Mouse (Mus musculus) Patski (cell line): ENCODE data around the gene Rnf5. TPM values are rescaled to one million over a fixed set of nuclear protein-coding genes. Genes with fewer than 3 reads are reported as not detected.

ENCODE experiments used
- ATAC-seq: fragments of 100-300 bp; one replicate; pipeline ENCODE4 v1.8.0; 2021
- CTCF ChIA-PET: fragments of 350-600 bp; sonication (Branson Sonifier 250); formaldehyde crosslinking; loops from one replicate; lab custom pipeline; 2022; ENCODE audit warnings: inconsistent platforms; lab: Charles Lee
- POLR2A ChIA-PET: fragments of 350-600 bp; sonication (Branson Sonifier 250); formaldehyde crosslinking; loops from one replicate; lab custom pipeline; 2022; ENCODE audit warnings: antibody characterized with exemption, inconsistent platforms; lab: Charles Lee
- DNase-seq: peaks from one replicate; pipeline ENCODE4 v3.0.0-alpha.2; 2011; ENCODE audit warnings: low read depth, low spot score
- H3K27me3 ChIP-seq: fragments of 371-371 bp; one replicate; pipeline ENCODE4 v1.5.1; 2021
- CTCF ChIP-seq: fragments of 100-300 bp; IDR thresholded peaks from one replicate; pipeline ENCODE4 v1.5.1; 2021
- in situ Hi-C: fragments of 300-500 bp; cut with MboI; formaldehyde crosslinking; loops from 3 replicates; pipeline ENCODE4 v1.11.1; 2018; ENCODE audit warnings: low pct_unique_long_range_greater_than_20kb, mixed read lengths
- polyA plus RNA-seq: library from polyadenylated mRNA; unstranded; gene quantifications from one replicate; pipeline ENCODE4 v1.2.3, GENCODE M21; 2021

Rnf5 gene
- 69.1 TPM for polyA plus RNA-seq

- H3K27me3 ChIP-seq = no peaks in the 10 kb centered on the region
- ChIA-PET CTCF (interaction anchor here (1.0 to 2.1 kb wide), 4 partner anchors 9 to 26 kb away, joined by 3 to 13 read pairs (median 4); partner anchors contain the start of gene Prrt1), POLR2A (interaction anchor here (2.3 to 5.4 kb wide), 2 partner anchors 10 to 13 kb away, joined by 12 to 28 read pairs; partner anchors contain the start of genes Gpsm3 and Pbx2)
- ATAC-seq (peak; percentile 88), DNase-seq (peak; percentile 100)
- TF ChIP-seq CTCF = no peak
- in situ Hi-C loops = no loop called here
These were observed at the start of gene Rnf5 for GRCm38 (mm10) chr17:34603375-34604060. Gene Rnf5 (minus strand): TSS chr17:34603690.

DNA sequence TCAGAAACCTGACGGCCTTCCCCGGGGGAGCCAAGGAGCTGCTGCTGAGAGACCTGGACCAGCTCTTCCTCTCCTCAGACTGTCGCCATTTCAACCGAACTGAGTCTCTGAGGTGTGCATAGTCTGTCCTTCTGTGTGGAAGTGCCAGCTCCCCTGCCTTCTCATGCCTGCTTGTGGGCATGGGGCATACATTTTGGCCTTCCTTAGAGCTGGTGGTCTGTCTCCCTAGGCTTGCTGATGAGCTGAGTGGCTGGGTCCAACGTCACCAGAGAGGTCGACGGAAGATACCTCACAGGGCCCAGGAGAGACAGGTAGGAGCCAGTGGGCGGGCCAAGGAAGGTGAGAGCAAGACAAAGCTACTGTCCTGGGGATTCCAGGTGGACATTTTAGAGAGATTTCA is 49.5 kb upstream of the Rnf5 start:
- DNase-seq (no peak), ATAC-seq (no peak)
- in situ Hi-C loops = no loop called here
- ChIA-PET POLR2A (no interaction called here), CTCF (interaction anchor here (1.3 to 2.3 kb wide), 3 partner anchors 27 to 59 kb away, joined by 5 to 7 read pairs (median 5); no protein-coding TSS in a partner anchor)
- no peak for TF ChIP-seq CTCF
- H3K27me3 ChIP-seq = no peaks in the 10 kb centered on the region

- TF ChIP-seq CTCF = no peak
- no peak for ATAC-seq
- DNase-seq = no peak
- ChIA-PET CTCF (interaction anchor here (1.3 to 2.3 kb wide), 2 partner anchors 26 to 34 kb away, joined by 5 to 7 read pairs; no protein-coding TSS in a partner anchor), POLR2A (no interaction called here)
- H3K27me3 ChIP-seq = no peaks in the 10 kb centered on the region
- in situ Hi-C loops = no loop called here
These were observed 49.1 kb upstream of the Rnf5 start for GRCm38 (mm10) chr17:34652546-34652945.

DNA sequence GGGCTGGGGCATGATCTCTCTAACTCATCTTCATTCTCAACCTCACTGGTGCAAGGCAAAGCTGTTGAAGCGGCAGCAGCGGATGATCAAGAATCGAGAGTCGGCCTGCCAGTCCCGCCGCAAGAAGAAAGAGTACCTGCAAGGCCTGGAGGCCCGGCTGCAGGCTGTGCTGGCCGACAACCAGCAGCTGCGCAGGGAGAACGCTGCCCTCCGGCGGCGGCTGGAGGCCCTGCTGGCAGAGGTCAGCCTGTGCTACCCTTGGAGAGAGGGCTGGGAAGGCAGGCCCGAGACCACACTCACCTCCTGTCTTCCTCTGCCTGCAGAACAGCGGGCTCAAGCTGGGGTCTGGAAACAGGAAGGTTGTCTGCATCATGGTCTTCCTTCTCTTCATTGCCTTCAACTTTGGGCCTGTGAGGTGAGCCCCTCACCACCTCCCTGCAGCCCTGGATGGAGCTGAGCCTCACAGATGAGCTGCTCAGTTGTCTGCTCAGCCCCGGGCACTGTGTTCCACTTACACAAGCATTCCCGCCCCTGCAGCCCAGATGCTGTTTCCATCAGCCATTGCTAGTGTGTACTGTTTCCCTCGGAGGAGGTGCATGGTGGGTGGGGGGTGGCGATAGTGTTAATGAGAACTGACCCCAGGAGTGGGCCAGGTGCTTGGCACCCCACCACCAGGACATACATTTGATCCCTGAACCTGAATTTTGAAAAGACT is 48.2 kb upstream of the Rnf5 start:
- in situ Hi-C loops = no loop called here
- no peaks in the 10 kb centered on the region for H3K27me3 ChIP-seq
- ATAC-seq (no peak), DNase-seq (no peak)
- no peak for TF ChIP-seq CTCF
- ChIA-PET POLR2A (interaction anchor here (1.2 to 1.4 kb wide), 2 partner anchors 25 to 46 kb away, joined by 3 to 7 read pairs; no protein-coding TSS in a partner anchor), CTCF (interaction anchor here (2.3 kb wide), 1 partner anchor 33 kb away, joined by 7 read pairs; no protein-coding TSS in a partner anchor)

DNA sequence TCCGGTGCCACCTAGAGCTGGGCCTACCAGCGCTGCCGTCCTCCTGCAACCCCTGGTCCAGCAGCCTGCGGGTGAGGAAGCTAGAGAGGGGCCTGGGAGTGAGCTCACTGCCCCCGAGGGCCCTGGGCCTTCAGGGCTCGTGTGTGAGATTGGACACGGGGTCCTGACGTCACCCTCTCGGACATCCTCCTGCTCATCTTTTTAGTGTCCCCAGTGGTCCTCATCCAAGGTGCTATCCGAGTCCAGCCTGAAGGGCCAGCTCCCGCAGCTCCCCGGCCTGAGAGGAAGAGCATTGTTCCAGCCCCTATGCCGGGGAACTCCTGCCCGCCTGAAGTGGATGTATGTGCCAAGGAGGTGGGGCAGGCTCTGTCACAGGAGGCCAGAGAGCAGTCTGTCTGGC is 47.3 kb upstream of the Rnf5 start:
- ATAC-seq (no peak), DNase-seq (no peak)
- POLR2A ChIA-PET = interaction anchor here (1.2 to 1.4 kb wide), 3 partner anchors 24 to 45 kb away, joined by 3 to 7 read pairs (median 3); no protein-coding TSS in a partner anchor
- no peak for TF ChIP-seq CTCF
- CTCF ChIA-PET = interaction anchor here (2.3 kb wide), 1 partner anchor 32 kb away, joined by 7 read pairs; no protein-coding TSS in a partner anchor
- in situ Hi-C loops = no loop called here
- no peaks in the 10 kb centered on the region for H3K27me3 ChIP-seq

GRCm38 (mm10) chr17:34649106-34649864 is 45.8 kb upstream of the Rnf5 start:
- ATAC-seq (no peak), DNase-seq (no peak)
- no peak for TF ChIP-seq CTCF
- no peaks in the 10 kb centered on the region for H3K27me3 ChIP-seq
- in situ Hi-C loops = loop anchor here (25.0 kb wide), 1 partner anchor 488 kb away; the partner anchor contains the start of genes Apom, Bag6 and D17H6S53E
- ChIA-PET POLR2A (interaction anchor here (0.8 kb wide), 1 partner anchor 31 kb away, joined by 3 read pairs; no protein-coding TSS in a partner anchor), CTCF (interaction anchor here (1.1 kb wide), 1 partner anchor 8 kb away, joined by 3 read pairs; no protein-coding TSS in a partner anchor)

- ChIA-PET CTCF (interaction anchor here (1.3 kb wide), 1 partner anchor 29 kb away, joined by 4 read pairs; no protein-coding TSS in a partner anchor), POLR2A (no interaction called here)
- no peak for TF ChIP-seq CTCF
- no peaks in the 10 kb centered on the region for H3K27me3 ChIP-seq
- in situ Hi-C loops = loop anchor here (25.0 kb wide), 1 partner anchor 489 kb away; the partner anchor contains the start of genes Apom, Bag6 and D17H6S53E
- DNase-seq = no peak
- ATAC-seq = no peak
These were observed 44.8 kb upstream of the Rnf5 start for GRCm38 (mm10) chr17:34648141-34648890.

- ATAC-seq = peak; percentile 92
- in situ Hi-C loops = loop anchor here (25.0 kb wide), 1 partner anchor 490 kb away; the partner anchor contains the start of genes Apom, Bag6 and D17H6S53E
- POLR2A ChIA-PET = no interaction called here
These were observed 43.7 kb upstream of the Rnf5 start, which contains the start of gene Atf6b for GRCm38 (mm10) chr17:34646906-34647787. Gene Atf6b (plus strand): TSS chr17:34647146.

More at GRCm38 (mm10) chr17:34646906-34647787, 43.7 kb upstream of the Rnf5 start, which contains the start of gene Atf6b:
- TF ChIP-seq CTCF = no peak
- peak; percentile 79 for DNase-seq
- CTCF ChIA-PET = interaction anchor here (1.3 kb wide), 1 partner anchor 28 kb away, joined by 4 read pairs; no protein-coding TSS in a partner anchor
- no peaks in the 10 kb centered on the region for H3K27me3 ChIP-seq
